Mouse (Mus musculus): ENCODE results near the gene Ppp6r2.

The Ppp6r2 gene

GRCm38 (mm10) chr15:89181561-89182270 lies 29.6 kb upstream of the Ppp6r2 start:
- in situ Hi-C loops (cut with MboI, MseI): no loop called here

GRCm38 (mm10) chr15:89182328-89182741 lies 29.0 kb upstream of the Ppp6r2 start:
- in situ Hi-C loops (cut with MboI, MseI): no loop called here

GRCm38 (mm10) chr15:89182842-89183241 lies 28.5 kb upstream of the Ppp6r2 start:
- in situ Hi-C loops (cut with MboI, MseI): no loop called here

GRCm38 (mm10) chr15:89184141-89184936 lies 27.0 kb upstream of the Ppp6r2 start:
- in situ Hi-C loops (cut with MboI, MseI): no loop called here

GRCm38 (mm10) chr15:89184937-89185227 lies 26.5 kb upstream of the Ppp6r2 start:
- in situ Hi-C loops (cut with MboI, MseI): no loop called here

GRCm38 (mm10) chr15:89195261-89195681 lies 16.1 kb upstream of the Ppp6r2 start:
- in situ Hi-C loops (cut with MboI, MseI): no loop called here

- in situ Hi-C loops (cut with MboI, MseI): no loop called here
Observed at GRCm38 (mm10) chr15:89195690-89196312, 15.6 kb upstream of the Ppp6r2 start.

GRCm38 (mm10) chr15:89196313-89196706 lies 15.0 kb upstream of the Ppp6r2 start, which contains the start of gene Dennd6b:
Gene Dennd6b, minus strand, starts transcription at chr15:89196496.
- in situ Hi-C loops (cut with MboI, MseI): no loop called here

- in situ Hi-C loops (cut with MboI, MseI): no loop called here
Observed at GRCm38 (mm10) chr15:89197056-89197455, 14.3 kb upstream of the Ppp6r2 start.

GRCm38 (mm10) chr15:89207457-89207856 lies 3.9 kb upstream of the Ppp6r2 start:
- in situ Hi-C loops (cut with MboI, MseI): no loop called here

- in situ Hi-C loops (cut with MboI, MseI): no loop called here
Observed at GRCm38 (mm10) chr15:89209886-89210761, 1.2 kb upstream of the Ppp6r2 start.

GRCm38 (mm10) chr15:89211716-89212461 lies 536 bp downstream of the Ppp6r2 start:
- in situ Hi-C loops (cut with MboI, MseI): no loop called here

- in situ Hi-C loops (cut with MboI, MseI): no loop called here
Observed at GRCm38 (mm10) chr15:89212495-89212894, 1.1 kb downstream of the Ppp6r2 start.

- in situ Hi-C loops (cut with MboI, MseI): no loop called here
Observed at GRCm38 (mm10) chr15:89213517-89213916, 2.2 kb downstream of the Ppp6r2 start.

- in situ Hi-C loops (cut with MboI, MseI): no loop called here
Observed at GRCm38 (mm10) chr15:89214953-89215352, 3.6 kb downstream of the Ppp6r2 start.

- in situ Hi-C loops (cut with MboI, MseI): no loop called here
Observed at GRCm38 (mm10) chr15:89215611-89216233, 4.4 kb downstream of the Ppp6r2 start.

GRCm38 (mm10) chr15:89233586-89233985 lies 22.2 kb downstream of the Ppp6r2 start:
- in situ Hi-C loops (cut with MboI, MseI): no loop called here

GRCm38 (mm10) chr15:89234052-89234451 lies 22.7 kb downstream of the Ppp6r2 start:
- in situ Hi-C loops (cut with MboI, MseI): no loop called here

GRCm38 (mm10) chr15:89239751-89240392 lies 28.5 kb downstream of the Ppp6r2 start:
- in situ Hi-C loops (cut with MboI, MseI): no loop called here

- in situ Hi-C loops (cut with MboI, MseI): no loop called here
Observed at GRCm38 (mm10) chr15:89241025-89241424, 29.7 kb downstream of the Ppp6r2 start.
